Mouse (Mus musculus): ENCODE results near the gene Tcp11l1. TPM values are rescaled to one million over a fixed set of nuclear protein-coding genes. Genes with fewer than 3 reads are reported as not detected.
A peak's percentile ranks its signal among the peaks of the same experiment; 100 is the strongest.

Tcp11l1 gene
- polyA plus RNA-seq, 1 experiment from 2014 or later: 76.3 TPM

DNA sequence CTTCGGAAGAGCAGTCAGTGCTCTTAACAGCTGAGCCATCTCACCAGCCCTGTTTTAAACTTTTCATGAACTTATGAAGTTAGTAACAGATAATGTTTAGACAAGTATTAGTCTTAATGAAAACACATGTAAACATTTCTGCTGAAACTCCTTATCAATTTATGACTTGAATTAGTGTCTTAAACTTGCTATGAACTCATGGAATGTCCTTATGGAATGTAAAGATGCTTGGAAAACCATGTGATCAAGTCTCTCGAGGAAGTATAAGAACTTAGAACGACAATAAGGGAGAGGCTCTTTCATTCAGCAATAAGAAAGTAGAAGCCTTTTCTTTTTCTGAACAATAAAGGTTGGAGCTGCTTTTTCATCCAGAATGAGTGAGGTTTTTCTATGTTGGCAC is 7.6 kb downstream of the Tcp11l1 start:
- ATAC-seq (ENCODE audit: low FRiP score, low read depth): no peak
- Histone ChIP-seq H3K27ac (no peak overlapping the region), H3K9me3 (no peaks in the 10 kb centered on the region), H3K27me3 (replicated peaks) (no peaks in the 10 kb centered on the region), H3K4me3 (no peak overlapping the region), H3K4me1 (no peaks in the 10 kb centered on the region), H3K4me2 (replicated peaks) (no peak overlapping the region), H3K9ac (no peak overlapping the region), H3K36me3 (peaks cover 22% of the 10 kb centered on the region)
- 85% methylated on average over 3 of the region's 3 CpGs for WGBS

DNA sequence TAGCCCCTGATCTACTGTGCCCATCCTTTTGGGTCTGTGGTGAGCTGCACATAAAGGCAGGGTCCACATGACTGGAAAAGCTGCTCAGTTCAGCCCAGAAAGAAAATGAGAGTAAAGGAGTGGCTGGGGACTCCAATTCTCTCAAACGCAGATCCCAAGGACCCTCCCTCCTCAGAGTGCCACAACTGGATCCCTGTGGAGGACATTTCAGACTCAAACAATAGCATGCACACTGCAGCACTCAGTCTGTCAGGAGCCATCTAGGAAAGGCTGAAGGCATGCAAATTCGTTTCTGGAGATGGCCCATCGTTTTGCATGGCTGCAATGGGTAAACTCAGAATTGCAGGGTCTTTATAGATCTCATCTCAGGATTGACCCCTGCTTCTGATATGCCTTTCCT is 8.8 kb downstream of the Tcp11l1 start:
- Histone ChIP-seq H3K4me1 (no peaks in the 10 kb centered on the region), H3K27ac (no peak overlapping the region), H3K36me3 (peaks cover 29% of the 10 kb centered on the region), H3K9ac (no peak overlapping the region), H3K4me2 (replicated peaks) (no peak overlapping the region), H3K4me3 (no peak overlapping the region), H3K27me3 (replicated peaks) (no peaks in the 10 kb centered on the region), H3K9me3 (no peaks in the 10 kb centered on the region)
- WGBS: 70% methylated on average over 3 of the region's 3 CpGs
- ATAC-seq (ENCODE audit: low FRiP score, low read depth): no peak

GRCm38 (mm10) chr2:104699659-104700058 is 12.3 kb downstream of the Tcp11l1 start:
- no peak overlapping the region for H3K27ac ChIP-seq
- H3K4me1 ChIP-seq: no peaks in the 10 kb centered on the region
- no peaks in the 10 kb centered on the region for H3K27me3 ChIP-seq (replicated peaks)
- no peak for ATAC-seq (ENCODE audit: low FRiP score, low read depth)
- peaks cover 20% of the 10 kb centered on the region for H3K36me3 ChIP-seq
- H3K4me2 ChIP-seq (replicated peaks): no peak overlapping the region
- H3K9me3 ChIP-seq: no peaks in the 10 kb centered on the region
- H3K4me3 ChIP-seq: no peak overlapping the region
- H3K9ac ChIP-seq: no peak overlapping the region
- WGBS: 84% methylated on average over 11 of the region's 11 CpGs

DNA sequence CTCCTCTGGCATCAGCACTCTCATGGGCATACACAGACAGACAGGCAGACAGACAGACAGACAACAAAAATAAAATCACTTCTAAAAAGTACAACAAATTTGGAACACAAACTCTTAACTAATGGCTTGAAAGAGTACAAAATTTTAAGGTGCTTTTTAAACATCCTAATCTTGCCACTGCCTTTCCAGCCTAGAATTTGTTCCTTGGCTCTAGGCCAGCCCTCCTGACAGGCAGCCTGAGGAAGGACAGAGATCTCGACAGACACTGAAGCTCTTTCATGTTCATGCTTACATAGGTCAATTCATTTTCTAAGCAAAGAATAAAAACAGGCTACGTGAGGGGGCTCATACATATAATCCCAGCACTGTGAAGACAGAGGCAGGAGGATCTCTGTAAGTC is 19.4 kb downstream of the Tcp11l1 start:
- ATAC-seq (ENCODE audit: low FRiP score, low read depth): no peak
- no peak overlapping the region for H3K27ac ChIP-seq
- H3K9ac ChIP-seq: no peak overlapping the region
- WGBS: 78% methylated on average over 2 of the region's 2 CpGs
- H3K27me3 ChIP-seq (replicated peaks): no peaks in the 10 kb centered on the region
- H3K9me3 ChIP-seq: no peaks in the 10 kb centered on the region
- peaks cover 3% of the 10 kb centered on the region; the same call in 1 of the 2 replicates for H3K36me3 ChIP-seq
- no peaks in the 10 kb centered on the region for H3K4me1 ChIP-seq
- no peak overlapping the region for H3K4me3 ChIP-seq
- H3K4me2 ChIP-seq (replicated peaks): no peak overlapping the region

GRCm38 (mm10) chr2:104690720-104691119 is 21.2 kb downstream of the Tcp11l1 start:
- Histone ChIP-seq H3K4me3 (no peak overlapping the region), H3K36me3 (no peaks in the 10 kb centered on the region), H3K9me3 (no peaks in the 10 kb centered on the region), H3K4me2 (replicated peaks) (no peak overlapping the region), H3K9ac (no peak overlapping the region), H3K27me3 (replicated peaks) (no peaks in the 10 kb centered on the region), H3K4me1 (no peaks in the 10 kb centered on the region), H3K27ac (no peak overlapping the region)
- ATAC-seq (ENCODE audit: low FRiP score, low read depth): no peak
- 89% methylated on average over 4 of the region's 4 CpGs for WGBS

DNA sequence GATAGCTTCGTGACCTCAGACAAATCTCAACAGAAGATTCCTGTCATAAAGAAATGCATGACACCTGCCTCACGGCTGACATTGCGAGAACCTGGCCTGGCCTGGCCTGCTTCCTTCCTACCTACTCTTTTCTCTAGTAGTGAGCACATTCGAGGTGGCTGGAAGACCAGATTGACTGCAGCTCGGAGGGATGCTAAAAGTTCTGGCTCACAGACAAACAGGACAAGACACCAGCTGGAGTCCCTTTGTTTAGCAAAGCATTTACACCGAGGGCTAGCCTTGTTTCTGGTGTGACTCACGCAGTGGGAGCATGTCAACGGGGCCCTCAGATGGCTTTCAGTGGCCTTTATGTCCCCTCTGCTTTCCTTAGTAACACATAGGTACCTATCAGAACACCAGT is 23.2 kb downstream of the Tcp11l1 start:
- H3K27me3 ChIP-seq (replicated peaks): no peaks in the 10 kb centered on the region
- H3K36me3 ChIP-seq: peaks cover 6% of the 10 kb centered on the region
- H3K4me2 ChIP-seq (replicated peaks): no peak overlapping the region
- WGBS: 75% methylated on average over 8 of the region's 8 CpGs
- no peak overlapping the region for H3K27ac ChIP-seq
- no peak overlapping the region for H3K9ac ChIP-seq
- no peaks in the 10 kb centered on the region for H3K9me3 ChIP-seq
- H3K4me3 ChIP-seq: no peak overlapping the region
- peaks cover 4% of the 10 kb centered on the region; the same call in 1 of the 2 replicates for H3K4me1 ChIP-seq
- ATAC-seq (ENCODE audit: low FRiP score, low read depth): no peak

- 78% methylated on average over 3 of the region's 3 CpGs for WGBS
- no peak for ATAC-seq (ENCODE audit: low FRiP score, low read depth)
- H3K4me1 ChIP-seq: peaks cover 4% of the 10 kb centered on the region; the same call in 1 of the 2 replicates
Measured at GRCm38 (mm10) chr2:104688321-104688720, 23.6 kb downstream of the Tcp11l1 start.

GRCm38 (mm10) chr2:104687261-104687660 is 24.7 kb downstream of the Tcp11l1 start:
- peaks cover 14% of the 10 kb centered on the region for H3K36me3 ChIP-seq
- H3K4me3 ChIP-seq: no peak overlapping the region
- no peak for ATAC-seq (ENCODE audit: low FRiP score, low read depth)
- WGBS: 71% methylated on average over 3 of the region's 3 CpGs
- no peak overlapping the region for H3K4me2 ChIP-seq (replicated peaks)
- no peak overlapping the region for H3K27ac ChIP-seq
- H3K4me1 ChIP-seq: peaks cover 4% of the 10 kb centered on the region; the same call in 1 of the 2 replicates
- H3K9ac ChIP-seq: no peak overlapping the region
- H3K27me3 ChIP-seq (replicated peaks): no peaks in the 10 kb centered on the region
- no peaks in the 10 kb centered on the region for H3K9me3 ChIP-seq

More at GRCm38 (mm10) chr2:104688321-104688720, 23.6 kb downstream of the Tcp11l1 start:
- no peak overlapping the region for H3K4me3 ChIP-seq
- H3K27me3 ChIP-seq (replicated peaks): no peaks in the 10 kb centered on the region
- H3K27ac ChIP-seq: no peak overlapping the region
- peaks cover 10% of the 10 kb centered on the region for H3K36me3 ChIP-seq
- H3K9me3 ChIP-seq: no peaks in the 10 kb centered on the region
- H3K9ac ChIP-seq: no peak overlapping the region
- H3K4me2 ChIP-seq (replicated peaks): no peak overlapping the region

DNA sequence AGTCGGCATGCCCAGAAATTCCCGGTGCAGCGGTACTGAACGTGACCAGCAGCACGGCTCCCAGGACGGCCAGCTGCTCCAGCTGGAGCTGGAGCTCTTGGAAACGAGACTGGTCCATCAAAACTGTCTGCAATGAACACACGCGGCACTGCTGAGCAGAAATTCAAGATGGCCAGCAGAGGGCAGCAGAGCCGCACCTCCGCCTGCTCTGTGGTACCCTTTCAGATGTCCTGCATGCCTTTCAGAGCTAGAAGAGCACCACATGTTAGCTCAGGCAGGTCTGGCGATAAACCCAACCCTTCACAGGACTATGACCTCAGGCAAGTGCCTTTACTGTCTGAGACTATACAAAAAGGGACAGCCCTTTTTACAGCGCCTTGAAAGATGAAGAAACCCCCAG is 26.6 kb downstream of the Tcp11l1 start:
- no peak overlapping the region for H3K4me2 ChIP-seq (replicated peaks)
- H3K36me3 ChIP-seq: peaks cover 32% of the 10 kb centered on the region
- no peak overlapping the region for H3K27ac ChIP-seq
- peaks cover 4% of the 10 kb centered on the region; the same call in 1 of the 2 replicates for H3K4me1 ChIP-seq
- H3K9ac ChIP-seq: no peak overlapping the region
- no peak overlapping the region for H3K4me3 ChIP-seq
- peak; percentile 90 for ATAC-seq (ENCODE audit: low FRiP score, low read depth)
- WGBS: 9% methylated on average over 13 of the region's 13 CpGs
- no peaks in the 10 kb centered on the region for H3K9me3 ChIP-seq
- no peaks in the 10 kb centered on the region for H3K27me3 ChIP-seq (replicated peaks)

DNA sequence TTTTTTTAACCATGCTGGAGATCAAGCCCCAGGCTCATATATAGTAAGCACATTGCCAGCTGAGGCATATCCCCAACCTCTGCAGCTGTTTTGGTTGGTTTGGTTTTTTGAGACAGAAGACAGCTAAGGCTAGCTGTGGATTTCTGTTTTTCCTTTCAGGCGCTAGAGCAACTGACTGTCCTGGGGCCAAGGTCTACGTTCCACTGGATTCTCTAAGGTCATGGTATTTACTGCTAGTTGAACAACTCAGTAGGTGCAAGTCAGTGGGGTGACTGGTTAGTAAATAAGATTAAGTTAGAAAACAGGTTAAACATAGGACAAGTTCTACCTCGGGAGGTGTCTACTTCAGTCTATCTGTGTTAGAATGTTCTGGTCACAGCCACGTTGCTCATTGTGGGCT is 27.2 kb downstream of the Tcp11l1 start:
- Histone ChIP-seq H3K27ac (no peak overlapping the region), H3K4me3 (no peak overlapping the region), H3K4me1 (peaks cover 4% of the 10 kb centered on the region; the same call in 1 of the 2 replicates), H3K4me2 (replicated peaks) (no peak overlapping the region), H3K9me3 (no peaks in the 10 kb centered on the region), H3K9ac (no peak overlapping the region), H3K36me3 (peaks cover 32% of the 10 kb centered on the region), H3K27me3 (replicated peaks) (no peaks in the 10 kb centered on the region)
- 88% methylated on average over 4 of the region's 4 CpGs for WGBS
- ATAC-seq (ENCODE audit: low FRiP score, low read depth): no peak

DNA sequence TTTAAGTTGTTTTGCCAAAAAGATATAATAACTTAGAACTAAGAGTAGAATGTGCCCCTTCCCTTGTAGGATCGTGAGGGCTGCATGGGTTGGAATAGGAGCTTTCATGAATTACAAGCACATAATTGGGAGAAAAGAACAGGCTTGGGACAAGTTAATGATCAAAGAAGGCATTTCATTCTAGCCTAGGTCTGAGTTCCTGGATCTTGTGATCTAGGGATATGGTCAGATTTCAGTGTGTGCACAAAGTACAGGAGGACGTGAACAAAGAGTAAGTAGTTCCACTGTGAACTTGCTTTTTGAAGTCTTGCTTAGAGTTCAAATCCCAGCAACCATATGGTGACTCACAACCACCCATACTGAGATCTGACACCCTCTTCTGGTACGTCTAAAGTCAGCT is 34.6 kb downstream of the Tcp11l1 start:
- no peak overlapping the region for H3K4me3 ChIP-seq
- no peak overlapping the region for H3K9ac ChIP-seq
- H3K4me2 ChIP-seq (replicated peaks): no peak overlapping the region
- no peaks in the 10 kb centered on the region for H3K27me3 ChIP-seq (replicated peaks)
- H3K9me3 ChIP-seq: no peaks in the 10 kb centered on the region
- ATAC-seq (ENCODE audit: low FRiP score, low read depth): no peak
- H3K4me1 ChIP-seq: no peaks in the 10 kb centered on the region
- H3K27ac ChIP-seq: no peak overlapping the region
- H3K36me3 ChIP-seq: peaks cover 20% of the 10 kb centered on the region
- 77% methylated on average over 3 of the region's 3 CpGs for WGBS

DNA sequence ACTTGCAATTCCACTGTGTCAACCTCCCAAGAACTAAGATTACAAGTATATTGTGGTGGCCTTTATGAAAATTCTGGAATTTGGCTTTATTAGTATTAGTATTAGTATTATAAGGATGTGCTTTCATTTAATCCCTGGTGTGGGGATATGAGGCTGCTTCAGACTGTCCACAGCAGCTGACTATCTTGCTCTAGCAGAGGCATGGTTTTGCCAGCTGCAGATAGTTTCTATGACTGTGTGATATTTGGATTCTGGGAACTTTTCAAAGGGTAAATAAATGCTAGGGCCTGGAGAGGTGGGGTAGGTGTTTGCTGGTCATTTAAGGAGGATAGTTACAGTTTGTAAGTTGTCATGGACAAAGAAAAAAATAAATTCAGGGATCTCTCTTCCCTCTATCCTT is 40.2 kb downstream of the Tcp11l1 start:
- H3K27me3 ChIP-seq (replicated peaks): no peaks in the 10 kb centered on the region
- H3K9me3 ChIP-seq: no peaks in the 10 kb centered on the region
- no peak overlapping the region for H3K4me2 ChIP-seq (replicated peaks)
- H3K4me1 ChIP-seq: no peaks in the 10 kb centered on the region
- ATAC-seq (ENCODE audit: low FRiP score, low read depth): no peak
- no peak overlapping the region for H3K4me3 ChIP-seq
- no peak overlapping the region for H3K9ac ChIP-seq
- H3K36me3 ChIP-seq: peaks cover 9% of the 10 kb centered on the region; the same call in 1 of the 2 replicates
- no peak overlapping the region for H3K27ac ChIP-seq

DNA sequence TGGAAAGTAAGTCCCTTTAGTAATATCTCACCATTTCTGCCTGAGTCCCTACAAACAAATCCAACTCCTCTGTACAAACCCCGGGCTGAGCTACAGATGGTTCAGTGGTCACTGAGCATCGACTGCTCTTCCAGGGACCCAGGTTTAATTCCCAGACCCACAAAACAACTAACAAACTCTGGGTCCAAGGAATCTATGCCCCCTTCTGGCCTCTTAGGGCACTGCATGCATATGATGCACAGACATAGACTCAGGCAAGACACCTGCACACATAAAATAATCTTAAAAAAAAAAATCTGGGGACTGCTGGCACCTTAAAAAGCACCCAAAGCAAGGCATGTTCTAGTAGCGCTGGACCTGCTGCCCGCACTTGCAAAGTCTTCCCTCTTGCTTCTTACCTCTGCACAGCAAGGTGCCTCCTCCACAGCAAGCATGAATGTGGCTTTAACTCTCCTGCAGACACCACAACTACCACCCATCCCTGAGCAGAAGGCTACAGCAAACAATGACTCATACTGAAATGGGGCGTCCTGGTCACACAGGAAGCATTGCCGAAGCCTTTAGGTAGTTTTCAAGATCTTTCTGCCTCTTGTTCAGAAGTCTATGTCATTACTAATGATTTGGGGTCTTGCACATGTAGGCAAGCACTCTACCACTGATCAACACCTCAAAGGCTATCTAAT is 42.7 kb downstream of the Tcp11l1 start:
- ATAC-seq (ENCODE audit: low FRiP score, low read depth): no peak
- Histone ChIP-seq H3K4me2 (replicated peaks) (no peak overlapping the region), H3K27me3 (replicated peaks) (no peaks in the 10 kb centered on the region), H3K4me1 (no peaks in the 10 kb centered on the region), H3K9me3 (no peaks in the 10 kb centered on the region), H3K27ac (no peak overlapping the region), H3K4me3 (no peak overlapping the region), H3K36me3 (peaks cover 27% of the 10 kb centered on the region), H3K9ac (no peak overlapping the region)
- 88% methylated on average over 6 of the region's 6 CpGs for WGBS
